Mouse (Mus musculus): ENCODE results near the gene Eci3. TPM values are rescaled to one million over a fixed set of nuclear protein-coding genes. Genes with fewer than 3 reads are reported as not detected.

Gene Eci3
- polyA plus RNA-seq, 1 experiment from 2014 or later, result 0.42 TPM

Other genes with a start within 250 kb of the Eci3 start
- not detected in 2 replicates for gene Fam50b, start 229.0 kb downstream of the Eci3 start, polyA plus RNA-seq (2014; fragmentation: Nextera tagmentation; extraction: Ambion mirVana)
- 74.1 and 83.8 TPM in 2 replicates for gene Prpf4b, start 88.5 kb downstream of the Eci3 start, polyA plus RNA-seq (2014; fragmentation: Nextera tagmentation; extraction: Ambion mirVana)
- gene Fam217a, start 39.5 kb downstream of the Eci3 start, polyA plus RNA-seq (2014; fragmentation: Nextera tagmentation; extraction: Ambion mirVana), result 0.74 and 0.83 TPM in 2 replicates
- gene 4933417A18Rik, start 39.4 kb downstream of the Eci3 start, polyA plus RNA-seq (2014; fragmentation: Nextera tagmentation; extraction: Ambion mirVana), result not detected in 2 replicates
- gene Eci2, start 63.3 kb upstream of the Eci3 start, polyA plus RNA-seq (2014; fragmentation: Nextera tagmentation; extraction: Ambion mirVana), result 93.9 and 115 TPM in 2 replicates

All from midbrain, embryonic 14.5 days (tissue).